Mouse (Mus musculus): ENCODE data around the gene Ssxb2. TPM values are rescaled to one million over a fixed set of nuclear protein-coding genes. Genes with fewer than 3 reads are reported as not detected.
"Not testable (repeated sequence)": the region's sequence is repeated elsewhere in the genome, so short reads cannot be mapped to it uniquely, and the experiment has no call there.

Gene Ssxb2
- polyA plus RNA-seq (2015; fragmentation: Nextera tagmentation; extraction: Ambion mirVana): not detected in 2 replicates

DNA sequence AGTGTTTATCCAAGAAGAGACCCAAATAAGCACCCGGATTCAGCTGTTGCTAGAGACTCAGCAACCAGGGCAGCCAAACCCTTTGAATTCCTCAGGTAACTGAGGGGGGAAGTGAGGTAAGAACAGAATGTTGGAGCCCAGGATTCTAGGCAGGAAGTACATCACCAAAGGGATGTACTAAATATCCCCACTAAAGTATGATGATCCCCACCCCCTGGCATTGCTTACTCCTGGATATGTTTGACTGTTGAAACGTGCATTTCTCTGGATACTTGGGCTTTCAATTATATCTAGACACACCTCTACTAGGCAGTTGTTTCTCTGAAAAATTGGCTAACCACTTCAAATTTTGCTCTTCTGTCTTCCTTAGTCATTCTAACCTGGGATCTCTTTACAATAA lies at the start of gene Ssxb2:
TSS of gene Ssxb2 (minus strand) at position 101 of the 400 bp plus-strand sequence.
- not testable (repeated sequence) for H3K4me3 ChIP-seq (replicated peaks); H3K9ac ChIP-seq; H3K4me2 ChIP-seq; ATAC-seq (ENCODE audit: insufficient read depth, low FRiP score, low read depth); H3K27me3 ChIP-seq (replicated peaks); H3K9me3 ChIP-seq; H3K27ac ChIP-seq; H3K4me1 ChIP-seq; H3K36me3 ChIP-seq
- 63% methylated on average over 2 of the region's 2 CpGs for WGBS

DNA sequence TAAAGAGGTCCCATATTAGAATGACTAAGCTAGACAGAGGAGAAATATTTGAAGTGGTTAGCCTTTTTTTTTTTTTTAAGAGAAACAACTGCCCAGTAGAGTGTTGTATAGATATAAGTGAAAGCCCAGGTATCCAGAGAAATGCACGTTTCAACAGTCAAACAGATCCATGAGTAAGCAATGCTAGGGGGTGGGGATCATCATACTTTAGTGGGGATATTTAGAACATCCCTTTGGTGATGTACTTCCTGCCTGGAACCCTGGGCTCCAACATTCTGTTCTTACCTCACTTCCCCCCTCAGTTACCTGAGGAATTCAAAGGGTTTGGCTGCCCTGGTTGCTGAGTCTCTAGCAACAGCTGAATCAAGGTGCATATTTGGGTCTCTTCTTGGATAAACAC lies 48.5 kb downstream of the Ssxb2 start, which contains the start of gene Ssxb1:
TSS of gene Ssxb1 (plus strand) at position 301 of the 400 bp plus-strand sequence.
- H3K27me3 ChIP-seq (replicated peaks); H3K4me1 ChIP-seq; H3K9ac ChIP-seq; H3K4me2 ChIP-seq; H3K4me3 ChIP-seq (replicated peaks); H3K9me3 ChIP-seq; ATAC-seq (ENCODE audit: insufficient read depth, low FRiP score, low read depth); H3K36me3 ChIP-seq; H3K27ac ChIP-seq: not testable (repeated sequence)
- 19% methylated on average over 1 of the region's 1 CpGs for WGBS

Other genes with a start within 250 kb of the Ssxb2 start
- gene Ftsj1, start 209.3 kb downstream of the Ssxb2 start, polyA plus RNA-seq (2015; fragmentation: Nextera tagmentation; extraction: Ambion mirVana): 36.8 and 38.3 TPM in 2 replicates
- 28.8 and 36.9 TPM in 2 replicates for gene Slc38a5, start 190.6 kb downstream of the Ssxb2 start, polyA plus RNA-seq (2015; fragmentation: Nextera tagmentation; extraction: Ambion mirVana)
- not detected in 2 replicates for gene Ssxb10, start 134.3 kb downstream of the Ssxb2 start, polyA plus RNA-seq (2015; fragmentation: Nextera tagmentation; extraction: Ambion mirVana)
- gene Ssxb9, start 94.7 kb downstream of the Ssxb2 start, polyA plus RNA-seq (2015; fragmentation: Nextera tagmentation; extraction: Ambion mirVana): not detected in 2 replicates
- not detected in 2 replicates for gene Ssxb1, start 48.4 kb downstream of the Ssxb2 start, polyA plus RNA-seq (2015; fragmentation: Nextera tagmentation; extraction: Ambion mirVana)
- not detected in 2 replicates for gene Gm14459, start 63.2 kb upstream of the Ssxb2 start, polyA plus RNA-seq (2015; fragmentation: Nextera tagmentation; extraction: Ambion mirVana)
- gene Ssxb6, start 86.5 kb upstream of the Ssxb2 start, polyA plus RNA-seq (2015; fragmentation: Nextera tagmentation; extraction: Ambion mirVana): not detected in 2 replicates
- gene Ssxb3, start 130.1 kb upstream of the Ssxb2 start, polyA plus RNA-seq (2015; fragmentation: Nextera tagmentation; extraction: Ambion mirVana): not detected in 2 replicates
- not detected in 2 replicates for gene Ssxb8, start 229.1 kb upstream of the Ssxb2 start, polyA plus RNA-seq (2015; fragmentation: Nextera tagmentation; extraction: Ambion mirVana)